Mouse (Mus musculus) left cerebral cortex, postnatal 14 days (tissue): ENCODE measurements around the gene Pdss2. TPM values are rescaled to one million over a fixed set of nuclear protein-coding genes. Genes with fewer than 3 reads are reported as not detected.

Source experiments
- DNase-seq, 2 experiments: peaks; one replicate each; pipeline ENCODE4 v3.0.0; 2021 to 2022; ENCODE audit warnings: low spot score in 2 of 2, mixed read lengths in 1 of 2
- intact Hi-C: fragments of 180-260 bp; cut with DNase I; formaldehyde crosslinking; loops from one replicate; pipeline ENCODE4 v1.15.1; 2025
- total RNA-seq, 2 experiments: library from RNA; stranded (reverse); gene quantifications; 2 replicates each; pipeline ENCODE4 v1.2.3; 2021

The Pdss2 gene
- total RNA-seq, 2 experiments from 2014 or later, result 17.6 to 18.1 TPM

DNA sequence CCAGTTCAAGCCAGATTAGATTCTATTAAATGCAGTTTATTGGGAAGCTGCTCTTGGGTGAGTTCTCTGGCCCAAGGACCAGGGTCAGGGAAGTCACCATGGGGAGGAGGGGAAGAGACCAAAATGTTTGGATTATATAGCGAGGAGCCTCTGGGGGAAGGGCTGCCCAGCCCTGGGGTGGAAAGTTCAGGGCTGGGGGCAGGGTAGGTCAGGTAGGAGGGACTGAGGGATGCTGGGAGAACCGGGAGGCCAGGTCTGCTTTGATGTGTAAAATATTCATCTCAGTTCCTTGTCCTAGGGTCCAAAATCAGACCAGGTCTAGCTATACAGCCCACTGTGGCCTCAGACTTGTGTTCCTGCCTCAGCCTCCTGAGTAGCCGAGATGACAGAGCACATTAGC lies 241.9 kb downstream of the Pdss2 start:
- DNase-seq, result no peak
- intact Hi-C loops, result no loop called here

DNA sequence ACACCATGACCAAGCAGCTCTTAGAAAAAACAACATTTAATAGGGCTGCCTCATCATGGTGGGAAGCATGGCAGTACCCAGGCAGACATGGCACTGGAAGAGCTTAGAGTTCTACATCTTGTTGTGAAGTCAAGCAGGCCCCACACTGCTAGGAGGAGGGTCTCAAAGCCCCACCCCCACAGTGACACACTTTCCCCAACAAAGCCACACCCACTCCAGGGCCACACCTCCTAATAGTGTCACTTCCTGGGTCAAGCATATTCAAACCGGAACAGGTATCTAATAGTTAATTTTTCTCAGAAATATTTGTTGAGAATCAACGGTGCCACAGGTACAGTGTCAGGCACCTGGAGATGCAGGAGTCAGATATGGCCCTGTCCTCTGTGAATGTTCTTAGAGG lies 244.9 kb downstream of the Pdss2 start:
- intact Hi-C loops, result no loop called here
- DNase-seq, result no peak

DNA sequence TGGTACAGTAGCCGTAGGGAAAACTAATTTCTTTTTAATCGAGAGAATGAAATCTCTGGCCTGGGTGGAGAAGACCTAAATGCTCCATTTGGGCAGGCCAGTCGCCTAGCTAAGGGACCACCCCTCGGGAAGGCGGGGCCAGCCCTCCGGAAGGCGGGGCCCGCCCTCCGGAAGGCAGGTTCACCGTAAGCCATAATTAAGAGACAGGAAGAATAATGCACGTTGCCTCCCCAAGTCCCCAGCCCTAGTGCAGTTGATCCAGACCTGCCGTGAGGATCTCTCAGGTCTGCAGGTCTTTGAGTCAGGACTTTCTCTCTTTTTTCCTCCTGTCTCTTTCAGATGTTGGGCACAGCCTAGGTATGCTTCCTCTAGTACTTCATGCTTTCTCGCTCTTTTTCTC lies 246.4 kb downstream of the Pdss2 start:
- intact Hi-C loops, result no loop called here
- no peak for DNase-seq

DNA sequence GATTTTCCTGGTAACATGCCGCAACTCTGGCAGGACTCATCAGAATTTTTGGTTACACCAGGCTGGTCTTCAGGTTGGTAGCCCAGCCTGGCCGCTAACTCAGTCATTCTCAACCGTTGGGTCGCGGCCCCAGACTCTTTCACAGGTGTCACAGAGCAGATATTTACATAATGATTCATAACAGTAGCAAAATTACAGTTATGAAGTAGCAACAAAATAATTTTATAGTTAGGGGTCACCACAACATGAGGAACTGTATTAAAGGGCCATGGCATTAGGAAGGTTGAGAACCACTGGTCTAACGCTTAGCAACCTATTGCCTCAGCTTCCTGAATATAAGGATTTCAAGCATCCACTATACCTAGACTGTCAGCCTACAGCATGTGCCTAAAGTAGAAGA lies 247.0 kb downstream of the Pdss2 start:
- intact Hi-C loops, result no loop called here
- no peak for DNase-seq

DNA sequence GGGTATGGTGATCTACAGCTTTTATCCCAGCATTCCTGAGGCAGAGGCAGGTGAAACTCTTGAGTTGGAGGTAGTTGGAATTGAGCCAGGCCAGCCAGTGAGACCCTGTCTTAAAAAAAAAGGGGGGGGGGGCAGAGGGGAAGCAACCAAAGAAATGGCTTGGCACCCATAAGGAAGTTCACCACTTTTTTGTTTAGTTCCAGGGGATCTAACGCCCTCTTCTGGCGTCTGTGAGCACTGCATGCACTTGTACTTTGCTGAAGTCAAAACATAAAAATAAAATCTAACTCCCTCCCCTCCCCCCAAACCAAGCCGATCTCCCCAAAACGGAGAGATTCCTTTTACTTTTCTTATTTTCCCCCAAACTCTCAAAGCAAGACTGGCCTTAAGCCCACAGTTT lies 254.1 kb downstream of the Pdss2 start:
- DNase-seq, result peak; percentile 39 to 57
- intact Hi-C loops, result loop anchor here (5.0 kb wide), 1 partner anchor 303 kb away; the partner anchor contains the start of genes 9030612E09Rik and Sobp

DNA sequence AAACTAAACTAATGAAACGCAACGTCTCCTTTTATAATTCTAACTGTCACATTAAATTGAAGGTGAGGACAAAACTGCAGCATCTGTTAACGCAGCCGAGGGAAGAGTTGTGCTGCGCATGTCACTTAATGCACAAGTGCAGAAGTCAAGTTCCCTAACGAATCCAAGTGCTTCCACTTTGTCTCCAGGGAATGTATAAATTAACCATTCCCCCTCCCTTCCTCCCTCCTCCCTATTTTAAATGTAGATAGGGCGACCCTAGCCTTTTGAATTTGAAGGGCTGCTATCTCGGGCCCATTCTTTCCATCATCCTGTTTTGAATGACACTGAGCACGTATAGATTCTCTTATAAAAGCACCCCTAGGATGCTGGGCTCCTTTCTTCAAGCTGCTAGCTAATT lies 256.2 kb downstream of the Pdss2 start:
- no peak for DNase-seq
- intact Hi-C loops, result loop anchor here (5.0 kb wide), 1 partner anchor 305 kb away; the partner anchor contains the start of genes 9030612E09Rik and Sobp

DNA sequence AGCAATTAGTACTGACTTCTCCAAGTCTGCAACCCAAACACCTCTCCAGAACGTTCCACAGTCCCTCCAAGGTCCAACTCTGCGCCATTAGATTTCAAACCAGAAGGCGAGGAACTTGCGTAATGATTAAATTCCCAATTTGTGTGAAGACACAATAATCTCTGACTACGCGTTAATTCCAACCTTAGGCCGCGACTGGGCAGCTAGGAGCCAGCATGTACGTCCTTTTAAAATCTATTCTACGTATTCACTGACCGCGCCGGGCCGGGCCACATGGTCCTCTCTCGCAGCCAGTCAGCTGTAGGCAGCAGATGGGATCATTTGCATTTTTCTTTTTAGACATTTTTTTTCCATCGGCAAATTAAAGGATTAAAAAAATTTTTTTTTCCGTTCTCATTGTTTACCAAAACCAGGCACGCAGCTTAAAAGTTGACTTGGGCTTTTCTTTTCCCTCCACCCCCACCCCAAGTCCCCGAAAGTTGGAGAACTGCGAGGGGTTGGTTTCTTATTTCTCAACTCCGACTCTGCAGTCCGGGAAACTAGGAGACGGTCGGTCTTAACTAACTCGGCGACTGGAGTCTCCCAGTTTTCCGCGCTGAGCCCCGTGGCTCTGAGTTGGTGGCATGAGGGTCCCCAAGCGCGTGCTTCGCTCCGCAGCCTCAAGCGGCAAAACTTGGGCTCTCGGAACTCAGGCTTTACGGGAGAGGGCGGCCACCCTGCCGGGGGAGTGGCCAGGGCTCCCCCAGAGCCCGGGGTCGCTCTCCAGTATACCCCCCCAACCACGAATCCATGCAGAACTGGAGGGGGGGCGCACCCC lies 256.8 kb downstream of the Pdss2 start:
- peak; percentile 53 to 64 for DNase-seq
- intact Hi-C loops, result loop anchor here (5.0 kb wide), 1 partner anchor 306 kb away; the partner anchor contains the start of genes 9030612E09Rik and Sobp

DNA sequence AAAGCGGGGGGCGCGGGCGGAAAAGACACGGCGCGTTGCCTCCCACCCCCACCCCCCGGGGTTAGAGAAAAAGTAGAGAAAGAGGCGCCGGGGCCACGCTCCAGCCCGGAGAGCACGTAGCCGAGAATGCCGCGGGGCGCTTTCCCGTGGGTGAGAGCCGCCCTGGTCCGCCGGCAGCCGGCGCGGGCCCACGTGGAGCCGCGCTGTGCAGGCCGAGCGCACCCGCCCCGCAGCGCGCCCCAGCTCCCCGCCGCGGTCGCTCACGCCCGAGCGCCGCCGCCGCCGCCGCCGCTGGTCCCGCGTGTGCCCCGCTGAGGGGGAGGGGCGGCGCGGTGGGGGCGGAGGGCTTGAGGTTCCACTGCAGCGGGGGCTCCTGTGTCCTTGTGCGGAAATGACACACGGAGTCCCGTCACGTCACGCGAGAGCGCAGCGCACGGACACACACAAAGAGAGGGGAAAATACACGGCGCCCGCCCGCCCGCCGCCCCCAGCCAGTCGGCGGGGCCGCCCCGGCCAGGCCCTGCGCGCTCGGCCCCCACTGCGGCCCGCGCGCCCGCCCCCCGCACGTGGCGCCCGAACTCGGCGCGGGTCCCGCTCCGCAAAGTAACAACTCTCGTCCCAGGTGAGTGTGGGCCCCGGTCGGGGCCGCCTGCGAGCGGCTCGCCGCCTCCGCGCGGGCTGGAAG lies 257.6 kb downstream of the Pdss2 start, which contains the start of gene Bend3:
TSS of gene Bend3 (plus strand) at position 81 of the 685 bp plus-strand sequence.
- DNase-seq, result peak; percentile 63 to 65
- intact Hi-C loops, result loop anchor here (5.0 kb wide), 1 partner anchor 307 kb away; the partner anchor contains the start of genes 9030612E09Rik and Sobp

DNA sequence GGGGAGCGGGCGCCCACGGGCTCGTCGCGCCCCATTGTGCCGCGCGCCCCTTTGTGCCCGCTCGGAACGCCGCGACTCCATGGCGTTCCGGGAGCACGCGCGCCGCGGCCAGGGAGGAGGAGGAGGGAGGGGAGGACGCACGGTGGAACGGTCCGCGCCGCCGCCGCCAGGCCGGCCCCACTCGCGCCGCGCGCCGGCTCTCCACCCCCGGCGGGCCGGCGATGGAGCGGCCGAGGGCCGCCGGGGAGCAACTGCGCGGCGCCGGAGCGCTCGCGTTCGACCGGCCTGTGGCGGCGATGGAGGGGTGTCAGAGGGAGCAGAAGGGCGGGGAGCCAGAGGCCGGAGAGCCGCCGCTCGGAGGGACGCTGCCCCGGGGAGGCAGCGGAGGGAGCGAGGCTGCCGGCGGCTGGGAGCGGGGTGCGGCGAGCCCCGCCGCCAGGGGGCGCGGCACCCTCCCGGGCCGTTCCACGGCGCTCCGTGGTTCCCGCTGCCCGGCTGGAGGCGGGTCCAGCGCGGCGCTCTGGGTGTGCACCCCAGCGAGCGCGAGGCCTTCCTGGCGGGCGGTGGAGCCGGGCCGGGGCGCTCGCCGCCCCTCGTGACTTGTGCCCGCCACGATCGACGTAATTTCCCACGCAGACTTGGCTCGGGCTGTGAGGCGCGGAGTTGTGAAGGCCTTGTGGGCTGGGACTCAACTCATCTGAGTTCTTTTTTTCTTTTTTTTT lies 258.3 kb downstream of the Pdss2 start:
- intact Hi-C loops, result loop anchor here (2.0 to 5.0 kb wide), 2 partner anchors 61 to 307 kb away; partner anchors contain the start of genes 1700021F05Rik, 9030612E09Rik and Sobp
- peak; percentile 68 to 76 for DNase-seq

DNA sequence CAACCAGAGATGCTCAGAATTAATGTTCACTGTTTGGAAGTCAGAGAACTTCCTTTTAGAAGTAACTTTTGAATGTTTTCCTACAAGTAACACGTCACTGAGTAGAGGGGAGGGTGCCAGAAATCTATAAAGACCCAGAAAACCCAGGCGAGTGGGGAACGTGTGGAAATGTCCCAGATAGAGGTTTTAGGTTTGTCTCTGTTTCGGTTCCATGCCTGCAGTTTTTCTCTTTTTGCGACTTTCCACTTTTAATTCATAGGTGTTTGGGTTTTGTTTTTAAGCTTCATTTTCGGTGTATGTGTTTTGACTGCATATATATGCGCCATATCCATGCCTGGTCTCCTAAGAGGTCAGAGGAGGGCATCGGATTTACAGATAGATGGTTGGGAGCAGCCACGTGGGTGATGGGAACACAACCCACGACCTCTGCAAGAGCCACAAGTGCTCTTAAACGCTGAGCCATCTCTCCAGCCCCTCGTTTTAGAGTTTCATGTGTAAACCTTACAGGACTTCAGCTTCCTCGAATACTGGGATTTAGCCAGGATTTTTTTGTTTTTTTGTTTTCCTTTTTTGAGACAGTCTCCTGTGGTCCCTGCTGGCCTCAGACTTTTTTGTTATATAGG lies 259.1 kb downstream of the Pdss2 start:
- DNase-seq, result no peak
- intact Hi-C loops, result loop anchor here (2.0 kb wide), 1 partner anchor 60 kb away; the partner anchor contains the start of gene 1700021F05Rik

DNA sequence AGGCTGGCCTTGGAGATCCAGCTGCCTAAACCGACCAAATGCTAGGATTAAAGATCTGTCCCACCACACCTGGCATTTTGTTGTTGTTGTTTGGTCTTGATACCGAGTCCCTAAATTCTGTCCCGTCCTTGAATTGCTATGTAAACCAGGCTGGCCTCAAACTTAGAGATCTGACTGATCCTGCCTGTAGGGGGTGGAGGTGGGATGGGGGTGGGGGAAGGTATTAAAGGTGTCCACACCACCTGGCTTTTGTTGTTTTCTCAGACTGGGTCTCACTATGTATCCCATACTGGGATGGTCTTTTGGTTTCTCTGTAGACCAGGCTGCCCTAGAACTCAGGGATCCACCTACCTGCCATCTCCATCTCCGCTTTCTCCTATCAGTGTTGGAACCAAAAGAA lies 259.9 kb downstream of the Pdss2 start:
- intact Hi-C loops, result loop anchor here (2.0 kb wide), 1 partner anchor 60 kb away; the partner anchor contains the start of gene 1700021F05Rik
- no peak for DNase-seq

DNA sequence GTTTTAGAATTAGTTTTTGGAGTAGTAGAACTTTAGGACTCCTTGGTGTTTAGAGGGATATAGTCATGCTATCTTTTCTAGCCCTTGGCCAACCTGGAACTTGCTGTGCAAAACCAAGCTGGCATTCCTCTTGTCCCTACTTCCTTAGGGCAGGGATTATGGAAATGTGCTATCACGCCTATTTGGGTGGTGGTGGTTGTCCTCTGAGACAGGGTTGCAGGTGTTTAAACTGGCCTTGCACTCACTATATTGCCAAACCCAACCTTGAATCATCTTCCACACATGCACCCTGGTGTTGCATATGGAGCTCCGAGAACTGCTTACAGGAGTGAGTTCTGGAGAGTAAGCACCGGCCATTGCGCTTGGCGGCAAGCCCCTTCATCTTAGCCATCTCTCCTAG lies 260.7 kb downstream of the Pdss2 start:
- intact Hi-C loops, result no loop called here
- DNase-seq, result no peak

DNA sequence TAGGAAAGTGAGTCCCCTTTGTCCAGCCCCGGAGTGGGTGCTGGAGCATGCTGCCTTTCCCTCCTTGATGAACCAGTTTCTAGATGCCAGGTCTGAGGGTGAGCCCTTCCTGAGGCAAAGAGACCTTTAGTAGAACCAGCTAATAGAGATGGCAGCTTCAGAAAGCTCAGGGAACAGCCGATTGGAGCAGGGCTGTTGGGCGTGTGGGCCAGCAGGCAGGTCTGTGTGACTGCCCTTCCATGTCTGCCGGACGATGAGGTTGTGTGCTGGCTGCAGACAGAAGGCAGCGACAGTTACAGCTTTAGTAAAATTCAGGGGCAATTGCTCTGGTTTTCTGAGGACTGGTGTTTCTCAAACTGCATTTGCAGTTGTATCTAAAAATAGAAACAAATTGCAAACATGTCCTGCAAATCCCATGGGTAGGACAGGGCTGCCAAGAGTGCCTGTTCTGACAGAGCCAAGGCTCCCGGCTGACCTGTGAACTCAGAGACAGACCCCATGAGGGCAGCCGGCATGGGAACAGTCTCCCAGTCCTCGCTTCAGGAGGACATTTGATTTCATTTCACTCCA lies 262.2 kb downstream of the Pdss2 start:
- no peak for DNase-seq
- intact Hi-C loops, result no loop called here

DNA sequence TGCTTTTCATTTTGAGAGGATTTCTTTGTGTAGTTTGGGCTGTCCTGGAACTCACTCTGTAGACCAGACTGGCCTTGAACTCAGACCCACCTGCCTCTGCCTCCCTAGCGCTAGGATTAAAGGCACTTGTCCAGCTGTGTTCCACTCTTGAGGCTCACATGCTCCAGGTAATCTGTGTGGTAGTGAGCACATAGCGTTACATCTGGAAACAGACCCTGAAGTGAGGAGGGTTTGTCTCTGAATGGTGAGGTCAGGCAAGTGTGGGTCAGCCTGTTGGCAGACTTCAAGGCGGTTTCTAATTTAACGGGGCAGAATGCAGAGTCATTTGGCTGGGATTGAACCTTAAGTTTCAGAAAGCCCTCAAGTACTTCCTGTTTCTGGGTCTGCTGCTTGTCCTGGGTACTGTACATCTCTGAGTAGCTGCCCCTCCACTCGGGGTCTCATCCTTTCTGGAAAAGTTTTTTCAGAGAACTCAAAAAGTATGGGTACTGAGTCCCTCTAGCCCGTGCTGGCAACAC lies 264.5 kb downstream of the Pdss2 start:
- intact Hi-C loops, result no loop called here
- DNase-seq, result no peak

DNA sequence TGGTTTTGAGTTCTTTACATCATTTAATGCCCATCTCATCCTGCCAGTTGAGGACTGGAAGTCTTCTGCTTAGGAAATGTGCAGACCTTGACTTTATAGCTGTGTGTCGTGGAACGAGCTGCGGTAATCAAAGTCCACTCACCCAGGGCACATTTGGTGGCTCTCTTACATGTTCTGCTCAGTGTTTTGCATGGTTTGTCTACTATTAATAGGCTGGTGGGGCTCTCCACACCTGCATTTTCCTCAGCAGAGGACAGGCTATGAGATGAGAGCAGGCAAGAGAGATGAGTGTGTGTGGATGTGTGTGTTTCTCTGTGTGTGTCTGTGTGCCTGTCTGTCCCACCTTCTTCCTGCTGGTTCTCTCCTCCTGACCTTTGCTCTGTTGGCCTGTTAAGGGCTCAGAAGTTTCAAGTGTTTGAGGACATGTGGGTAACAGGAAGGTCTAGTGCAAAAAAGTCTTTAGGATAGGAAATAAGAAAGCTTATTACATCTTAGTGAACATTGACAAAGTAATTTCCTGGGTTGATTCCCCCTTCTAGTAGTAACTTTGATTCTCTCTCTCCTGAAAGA lies 266.2 kb downstream of the Pdss2 start:
- intact Hi-C loops, result no loop called here
- DNase-seq, result no peak

DNA sequence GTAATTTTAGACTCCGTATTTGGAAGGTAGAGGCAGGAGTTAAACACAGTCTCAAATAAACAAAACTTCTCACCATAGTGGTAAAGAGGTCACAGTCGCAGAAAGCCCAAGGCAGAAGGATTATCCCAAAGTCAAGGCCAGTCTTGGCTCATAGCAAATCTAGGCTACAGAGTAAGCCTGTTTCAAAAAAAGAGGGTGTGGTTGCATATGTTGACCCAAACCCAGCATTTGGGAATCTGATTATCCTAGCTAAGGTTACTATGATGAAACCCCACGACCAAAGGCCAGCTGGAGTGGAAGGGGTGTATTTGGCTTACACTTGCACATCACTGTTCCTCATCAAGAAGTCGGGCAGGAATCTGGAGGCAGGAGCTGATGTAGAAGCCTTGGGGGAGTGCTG lies 267.0 kb downstream of the Pdss2 start:
- intact Hi-C loops, result no loop called here
- no peak for DNase-seq

DNA sequence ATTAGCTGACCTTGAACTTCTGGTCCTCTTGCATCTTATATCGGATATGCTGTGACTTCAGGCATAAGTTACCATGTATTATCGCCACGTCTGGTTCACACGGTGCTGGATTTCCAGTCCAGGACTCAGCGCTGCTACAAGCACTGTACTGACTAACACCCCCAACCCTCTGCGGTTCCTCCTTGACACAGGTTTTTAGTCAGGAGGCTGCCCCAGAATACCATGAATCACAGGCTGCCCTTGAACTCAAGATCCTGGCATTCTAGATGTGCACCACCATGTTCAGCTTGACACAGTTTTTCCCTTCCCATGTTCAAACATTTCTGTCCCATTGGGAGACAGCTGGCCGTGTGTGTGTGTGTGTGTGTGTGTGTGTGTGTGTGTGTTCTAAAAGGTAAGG lies 267.9 kb downstream of the Pdss2 start:
- DNase-seq, result no peak
- intact Hi-C loops, result no loop called here

DNA sequence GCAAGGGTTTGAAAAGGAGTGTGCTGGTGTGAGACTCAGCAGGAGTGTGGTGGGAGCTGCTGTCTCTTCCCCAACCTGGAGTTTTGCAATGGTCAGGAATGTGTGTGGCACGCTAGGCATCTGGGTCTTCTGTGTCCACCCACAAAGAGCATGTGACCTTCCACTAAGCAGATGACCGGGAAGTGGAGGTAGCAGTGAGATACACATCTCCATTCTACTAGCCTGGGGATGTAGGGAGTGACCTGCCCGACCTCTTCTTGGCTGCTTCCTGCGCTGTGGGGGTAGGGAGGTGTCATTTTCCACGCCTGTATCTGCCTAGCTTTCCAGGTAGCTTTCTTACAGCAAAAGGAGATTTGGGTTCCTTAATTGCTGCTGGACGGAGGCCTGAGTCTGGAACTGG lies 268.3 kb downstream of the Pdss2 start:
- intact Hi-C loops, result no loop called here
- DNase-seq, result no peak
